Mouse (Mus musculus) MEL (cell line): Measurements from ENCODE around the gene Cd68. TPM values are rescaled to one million over a fixed set of nuclear protein-coding genes. Genes with fewer than 3 reads are reported as not detected.

Experiments
- DNase-seq: peaks from one replicate; pipeline ENCODE4 v3.0.0; 2011; ENCODE audit warnings: low read depth, low spot score
- H3K27ac ChIP-seq: 2 replicates; pipeline ENCODE4 v1.5.1; 2012; ENCODE audit warnings: low read depth, mild to moderate bottlenecking, control low read depth, low read length, moderate library complexity; ENCODE audit not compliant: control insufficient read depth
- H3K27me3 ChIP-seq, 2 experiments: fragments of 150-350 bp in 1 of 2; sonication (generic) in 1 of 2; 2 replicates each; pipeline ENCODE4 v1.6.1; 2012; ENCODE audit warnings: low read length in 2 of 2, mild to moderate bottlenecking in 2 of 2, improper control_type of control experiment in 1 of 2, moderate library complexity in 1 of 2; ENCODE audit not compliant: insufficient read depth in 2 of 2, control insufficient read depth in 1 of 2
- H3K36me3 ChIP-seq, 2 experiments: 2 replicates each; pipeline ENCODE4 v1.6.1; 2012 to 2014; ENCODE audit warnings: low read length in 2 of 2, improper control_type of control experiment in 1 of 2, inconsistent platforms in 1 of 2, mild to moderate bottlenecking in 1 of 2; ENCODE audit not compliant: insufficient read depth in 2 of 2, control insufficient read depth in 1 of 2
- H3K4me1 ChIP-seq, 2 experiments: fragments of 150-350 bp in 1 of 2; sonication (generic) in 1 of 2; 2 replicates each; pipeline ENCODE4 v1.6.1; 2012; ENCODE audit warnings: low read length in 2 of 2, improper control_type of control experiment in 1 of 2, mild to moderate bottlenecking in 1 of 2; ENCODE audit not compliant: insufficient read depth in 2 of 2, control insufficient read depth in 1 of 2
- H3K4me3 ChIP-seq, 2 experiments: fragments of 150-350 bp in 1 of 2; sonication (generic) in 1 of 2; 2 replicates each; pipeline ENCODE4 v1.5.1; 2012; ENCODE audit warnings: low read depth in 2 of 2, low read length in 2 of 2, mild to moderate bottlenecking in 2 of 2, moderate library complexity in 2 of 2, control low read depth in 1 of 2, improper control_type of control experiment in 1 of 2; ENCODE audit not compliant: control insufficient read depth in 1 of 2, insufficient read depth in 1 of 2
- H3K79me2 ChIP-seq: 2 replicates; pipeline ENCODE4 v1.6.1; 2012; ENCODE audit warnings: mild to moderate bottlenecking, low read length, moderate library complexity; ENCODE audit not compliant: control insufficient read depth, poor library complexity, insufficient read depth
- H3K9ac ChIP-seq: 2 replicates; pipeline ENCODE4 v1.6.1; 2012; ENCODE audit warnings: low read depth, mild to moderate bottlenecking, control low read depth, low read length, moderate library complexity; ENCODE audit not compliant: control insufficient read depth, poor library complexity, severe bottlenecking
- H3K9me3 ChIP-seq: fragments of 150-350 bp; sonication (generic); replicated peaks from 2 replicates; pipeline ENCODE4 v1.6.1; 2012; ENCODE audit warnings: mild to moderate bottlenecking, low read length, improper control_type of control experiment, moderate library complexity; ENCODE audit not compliant: insufficient read depth
- CHD1 ChIP-seq: IDR thresholded peaks from 2 replicates; pipeline ENCODE4 v1.6.1; 2012; ENCODE audit warnings: low read depth, mild to moderate bottlenecking, inconsistent platforms, low read length, improper control_type of control experiment
- CHD2 ChIP-seq: IDR thresholded peaks from 2 replicates; pipeline ENCODE4 v1.6.1; 2011; ENCODE audit warnings: low read length, improper control_type of control experiment
- CTCF ChIP-seq, 3 experiments: IDR thresholded peaks in 2 of 3; conservative IDR thresholded peaks in 1 of 3; 2 replicates each; pipeline ENCODE4 v1.5.1; 2011 to 2012; ENCODE audit warnings: low read length in 3 of 3, low read depth in 2 of 3, mild to moderate bottlenecking in 2 of 3, improper control_type of control experiment in 1 of 3, inconsistent platforms in 1 of 3, mixed read lengths in 1 of 3, moderate library complexity in 1 of 3; ENCODE audit not compliant: control insufficient read depth in 1 of 3, insufficient read depth in 1 of 3, poor library complexity in 1 of 3, severe bottlenecking in 1 of 3
- E2F4 ChIP-seq: IDR thresholded peaks from 2 replicates; pipeline ENCODE4 v1.6.1; 2011; ENCODE audit warnings: low read depth, low read length, improper control_type of control experiment, borderline replicate concordance
- ELF1 ChIP-seq: IDR thresholded peaks from 2 replicates; pipeline ENCODE4 v1.6.1; 2014; ENCODE audit warnings: low read depth, mild to moderate bottlenecking, inconsistent platforms, low read length, improper control_type of control experiment, moderate library complexity
- EP300 ChIP-seq, 2 experiments: IDR thresholded peaks; 2 replicates each; pipeline ENCODE4 v1.6.1; 2011; ENCODE audit warnings: improper control_type of control experiment in 2 of 2, low read length in 2 of 2, low read depth in 1 of 2, mild to moderate bottlenecking in 1 of 2
- ETS1 ChIP-seq: IDR thresholded peaks from 2 replicates; pipeline ENCODE4 v1.6.1; 2012; ENCODE audit warnings: low read depth, mild to moderate bottlenecking, inconsistent platforms, low read length, improper control_type of control experiment, moderate library complexity
- GABPA ChIP-seq: IDR thresholded peaks from 2 replicates; pipeline ENCODE4 v1.6.1; 2012; ENCODE audit warnings: low read depth, mild to moderate bottlenecking, inconsistent platforms, low read length, improper control_type of control experiment, moderate library complexity
- GATA1 ChIP-seq: IDR thresholded peaks from 2 replicates; pipeline ENCODE4 v1.6.1; 2011; ENCODE audit warnings: low read depth, low read length, improper control_type of control experiment
- HCFC1 ChIP-seq: IDR thresholded peaks from 2 replicates; pipeline ENCODE4 v1.6.1; 2012; ENCODE audit warnings: low read depth, mild to moderate bottlenecking, inconsistent platforms, low read length, improper control_type of control experiment, moderate library complexity
- JUND ChIP-seq: IDR thresholded peaks from 2 replicates; pipeline ENCODE4 v1.6.1; 2011; ENCODE audit warnings: low read depth, mild to moderate bottlenecking, improper control_type of control experiment, low read length
- KAT2A ChIP-seq: conservative IDR thresholded peaks from 2 replicates; pipeline ENCODE4 v1.6.1; 2012; ENCODE audit warnings: low read depth, low read length, improper control_type of control experiment, inconsistent platforms
- MAFK ChIP-seq: IDR thresholded peaks from 2 replicates; pipeline ENCODE4 v1.6.1; 2011; ENCODE audit warnings: low read depth, mild to moderate bottlenecking, low read length, improper control_type of control experiment, borderline replicate concordance
- MAX ChIP-seq: IDR thresholded peaks from 2 replicates; pipeline ENCODE4 v1.6.1; 2011; ENCODE audit warnings: low read length, improper control_type of control experiment
- MAZ ChIP-seq: IDR thresholded peaks from 2 replicates; pipeline ENCODE4 v1.6.1; 2012; ENCODE audit warnings: low read depth, mild to moderate bottlenecking, inconsistent platforms, low read length, improper control_type of control experiment
- MEF2A ChIP-seq: IDR thresholded peaks from 2 replicates; pipeline ENCODE4 v1.6.1; 2014; ENCODE audit warnings: low read depth, mild to moderate bottlenecking, inconsistent platforms, low read length, improper control_type of control experiment; ENCODE audit not compliant: poor library complexity, insufficient replicate concordance, severe bottlenecking; ENCODE audit errors: extremely low read depth
- MXI1 ChIP-seq: IDR thresholded peaks from 2 replicates; pipeline ENCODE4 v1.6.1; 2011; ENCODE audit warnings: mild to moderate bottlenecking, low read depth, low read length, improper control_type of control experiment
- MYB ChIP-seq: IDR thresholded peaks from 2 replicates; pipeline ENCODE4 v1.6.1; 2011; ENCODE audit warnings: mild to moderate bottlenecking, low read depth, low read length, improper control_type of control experiment
- MYC ChIP-seq: IDR thresholded peaks from 2 replicates; pipeline ENCODE4 v1.6.1; 2011; ENCODE audit warnings: low read depth, mild to moderate bottlenecking, low read length, improper control_type of control experiment, moderate library complexity
- NELFE ChIP-seq: IDR thresholded peaks from 2 replicates; pipeline ENCODE4 v1.6.1; 2011; ENCODE audit warnings: low read depth, low read length, improper control_type of control experiment
- NRF1 ChIP-seq: IDR thresholded peaks from 2 replicates; pipeline ENCODE4 v1.6.1; 2014; ENCODE audit warnings: low read depth, mild to moderate bottlenecking, inconsistent platforms, low read length, improper control_type of control experiment, moderate library complexity; ENCODE audit not compliant: poor library complexity, insufficient read depth, severe bottlenecking
- POLR2A ChIP-seq, 2 experiments: IDR thresholded peaks; 2 replicates each; pipeline ENCODE4 v1.6.1; 2011 to 2012; ENCODE audit warnings: low read length in 2 of 2, mild to moderate bottlenecking in 2 of 2, control low read depth in 1 of 2, improper control_type of control experiment in 1 of 2, low read depth in 1 of 2, moderate library complexity in 1 of 2; ENCODE audit not compliant: control insufficient read depth in 1 of 2, insufficient read depth in 1 of 2, poor library complexity in 1 of 2
- POLR2AphosphoS5 ChIP-seq: IDR thresholded peaks from 2 replicates; pipeline ENCODE4 v1.6.1; 2012; ENCODE audit warnings: low read depth, borderline replicate concordance, mild to moderate bottlenecking, inconsistent platforms, low read length, moderate library complexity, mixed read lengths
- RAD21 ChIP-seq: IDR thresholded peaks from 2 replicates; pipeline ENCODE4 v1.6.1; 2011; ENCODE audit warnings: mild to moderate bottlenecking, low read depth, low read length, improper control_type of control experiment
- RCOR1 ChIP-seq: IDR thresholded peaks from 2 replicates; pipeline ENCODE4 v1.6.1; 2012; ENCODE audit warnings: low read depth, mild to moderate bottlenecking, inconsistent platforms, low read length, improper control_type of control experiment
- SIN3A ChIP-seq: IDR thresholded peaks from 2 replicates; pipeline ENCODE4 v1.6.1; 2012; ENCODE audit warnings: low read length, improper control_type of control experiment, inconsistent platforms
- SMC3 ChIP-seq: IDR thresholded peaks from 2 replicates; pipeline ENCODE4 v1.6.1; 2011; ENCODE audit warnings: low read depth, low read length, improper control_type of control experiment
- TAL1 ChIP-seq: IDR thresholded peaks from 2 replicates; pipeline ENCODE4 v1.6.1; 2012; ENCODE audit warnings: mild to moderate bottlenecking, inconsistent platforms, low read length, moderate library complexity, mixed read lengths
- TBP ChIP-seq: IDR thresholded peaks from 2 replicates; pipeline ENCODE4 v1.8.0; 2011; ENCODE audit warnings: low read depth, low read length, improper control_type of control experiment
- TCF12 ChIP-seq: IDR thresholded peaks from 2 replicates; pipeline ENCODE4 v1.6.1; 2014; ENCODE audit warnings: low read depth, mild to moderate bottlenecking, inconsistent platforms, low read length, improper control_type of control experiment, moderate library complexity
- UBTF ChIP-seq: IDR thresholded peaks from 2 replicates; pipeline ENCODE4 v1.6.1; 2012; ENCODE audit warnings: low read depth, mild to moderate bottlenecking, inconsistent platforms, low read length, improper control_type of control experiment, moderate library complexity, borderline replicate concordance; ENCODE audit not compliant: insufficient read depth
- USF1 ChIP-seq: IDR thresholded peaks from 2 replicates; pipeline ENCODE4 v1.6.1; 2014; ENCODE audit warnings: low read depth, mild to moderate bottlenecking, inconsistent platforms, low read length, improper control_type of control experiment, moderate library complexity
- USF2 ChIP-seq, 2 experiments: IDR thresholded peaks; 2 replicates each; pipeline ENCODE4 v1.6.1; 2011 to 2012; ENCODE audit warnings: improper control_type of control experiment in 2 of 2, low read length in 2 of 2, borderline replicate concordance in 1 of 2, inconsistent platforms in 1 of 2, low read depth in 1 of 2, mild to moderate bottlenecking in 1 of 2; ENCODE audit not compliant: insufficient read depth in 1 of 2
- ZC3H11A ChIP-seq: IDR thresholded peaks from 2 replicates; pipeline ENCODE4 v1.6.1; 2012; ENCODE audit warnings: low read depth, mild to moderate bottlenecking, inconsistent platforms, low read length, improper control_type of control experiment
- ZKSCAN1 ChIP-seq: IDR thresholded peaks from 2 replicates; pipeline ENCODE4 v1.6.1; 2012; ENCODE audit warnings: low read depth, mild to moderate bottlenecking, inconsistent platforms, low read length, improper control_type of control experiment, moderate library complexity
- ZMIZ1 ChIP-seq: IDR thresholded peaks from 2 replicates; pipeline ENCODE4 v1.6.1; 2012; ENCODE audit warnings: low read depth, mild to moderate bottlenecking, inconsistent platforms, low read length, improper control_type of control experiment, moderate library complexity
- ZNF384 ChIP-seq: IDR thresholded peaks from 2 replicates; pipeline ENCODE4 v1.6.1; 2012; ENCODE audit warnings: low read depth, mild to moderate bottlenecking, inconsistent platforms, low read length, improper control_type of control experiment
- polyA plus RNA-seq, 2 experiments: library from polyadenylated mRNA; stranded (reverse) in 1 of 2; unstranded in 1 of 2; fragments of >175 nt in 1 of 2; fragments of >200 nt in 1 of 2; gene quantifications; 2 replicates each; pipeline versions ENCODE4 v1.2.1 to v1.2.4; 2012; ENCODE audit warnings: low replicate concordance in 2 of 2, low read depth in 1 of 2; ENCODE audit not compliant: insufficient read length in 2 of 2, insufficient read depth in 1 of 2, missing spikeins in 1 of 2
- total RNA-seq: library from RNA; depleted of rRNA; stranded (reverse); fragments of 300-350 nt; gene quantifications from 2 replicates; pipeline ENCODE4 v1.2.3, GENCODE M21; 2012

The Cd68 gene
- total and polyA plus RNA-seq, 3 experiments = 5.3 to 19.8 TPM; not detected in 1

DNA sequence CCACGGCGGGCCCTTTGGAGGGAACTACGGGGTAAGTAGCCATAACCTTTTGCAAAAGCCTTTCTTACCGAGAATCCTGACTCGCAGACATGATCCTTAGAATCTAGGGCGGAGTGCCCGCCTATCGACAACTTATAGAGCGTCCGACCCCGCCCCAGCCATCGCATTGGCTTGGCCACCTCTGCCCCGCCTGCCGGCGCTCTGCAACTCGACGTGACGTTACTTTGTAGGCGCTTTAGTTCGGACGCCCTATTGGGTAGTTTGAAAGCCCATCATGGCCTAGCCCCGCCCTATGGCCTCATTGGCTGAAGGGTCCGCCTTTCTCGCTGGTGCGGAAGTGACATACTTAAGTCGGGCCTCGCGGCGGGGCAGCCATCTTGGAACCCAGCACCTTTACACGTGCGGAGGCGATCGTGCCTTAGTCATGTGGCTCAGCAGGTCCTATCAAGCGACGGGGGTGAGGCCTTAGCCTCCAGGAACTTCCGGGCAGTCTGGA is 6.3 kb upstream of the Cd68 start, which contains the start of gene Eif4a1:
Gene Eif4a1 (minus strand): TSS at position 213 of the 496 bp plus-strand sequence.
- Histone ChIP-seq H3K4me1 (peaks cover 0 to 15% of the 10 kb centered on the region in 2 experiments; a peak in 1 of 4 replicates), H3K9me3 (no peaks in the 10 kb centered on the region)
- TF ChIP-seq RAD21 (no peak), MXI1 (peak; percentile 99), NRF1 (0 out of 2 replicates have a peak, but pooled peaks have one; percentile 25), KAT2A (peak; percentile 73), TCF12 (0 out of 2 replicates have a peak, but pooled peaks have one; percentile 7), E2F4 (no peak), MEF2A (no peak), MAZ (0 out of 2 replicates have a peak, but pooled peaks have one; percentile 33), ETS1 (peak; percentile 54; the same call in 1 of the 2 replicates), POLR2AphosphoS5 (peak; percentile 88; the same call in 1 of the 2 replicates), MAFK (no peak), USF2 (IDR thresholded peaks at IDR 0.05; ENCODE audit: borderline replicate concordance in 1 of 2, insufficient read depth in 1 of 2, low read depth in 1 of 2, low read length in 2 of 2) (peak; percentile 52 to 76), TAL1 (no peak), MYC (peak; percentile 100), UBTF (no peak), TBP (peak; percentile 99), GABPA (no peak), ZC3H11A (no peak), ZKSCAN1 (no peak), MAX (peak; percentile 100), POLR2A (IDR thresholded peaks at IDR 0.05; ENCODE audit: control insufficient read depth in 1 of 2, insufficient read depth in 1 of 2, low read depth in 1 of 2, low read length in 2 of 2, poor library complexity in 1 of 2) (peak; percentile 97 to 100), ZMIZ1 (peak; percentile 100), RCOR1 (no peak), CHD1 (no peak), EP300 (IDR thresholded peaks at IDR 0.05; ENCODE audit: low read depth in 1 of 2, low read length in 2 of 2) (peak in 1 of 2 experiments; percentile 44; a peak in 2 of 4 replicates), HCFC1 (peak; percentile 92), GATA1 (no peak), CHD2 (peak; percentile 83), SIN3A (peak; percentile 96), ELF1 (peak; percentile 94), SMC3 (no peak; the same call in 1 of the 2 replicates), ZNF384 (no peak), MYB (no peak), USF1 (peak; percentile 97), JUND (no peak), CTCF (IDR thresholded peaks at IDR 0.05 in 2 of 3, conservative IDR thresholded peaks at IDR 0.05 in 1 of 3; ENCODE audit: control insufficient read depth in 1 of 3, insufficient read depth in 1 of 3, low read depth in 2 of 3, low read length in 3 of 3, poor library complexity in 1 of 3, severe bottlenecking in 1 of 3) (no peak), NELFE (peak; percentile 100)

More for the DNA sequence above, 6.3 kb upstream of the Cd68 start, which contains the start of gene Eif4a1:
- peaks cover 22 to 26% of the 10 kb centered on the region in 2 experiments for H3K36me3 ChIP-seq
- DNase-seq = peak; percentile 100
- peak within 1 kb of the TSS; percentile 96 for H3K27ac ChIP-seq
- H3K9ac ChIP-seq = peak within 1 kb of the TSS; percentile 100
- H3K79me2 ChIP-seq = peaks cover 37% of the 10 kb centered on the region
- peak within 1 kb of the TSS; percentile 61 to 98 for H3K4me3 ChIP-seq
- no peaks in the 10 kb centered on the region for H3K27me3 ChIP-seq
